Mouse (Mus musculus): ENCODE data around the gene Rab40c.

GRCm38 (mm10) chr17:25967652-25968051 is 48.1 kb upstream of the Rab40c start:
- no peak for TF ChIP-seq CTCF (IDR thresholded peaks at IDR 0.05; ENCODE audit: low read depth)
- TF ChIP-seq EP300 (optimal IDR thresholded peaks at IDR 0.05), result no peak

All from stomach, postnatal 0 days (tissue).